Mouse (Mus musculus) MEL (cell line): Measurements from ENCODE around the gene Mybpc3. TPM values are rescaled to one million over a fixed set of nuclear protein-coding genes. Genes with fewer than 3 reads are reported as not detected.

Experiments used
- DNase-seq: peaks from one replicate; pipeline ENCODE4 v3.0.0; 2011; ENCODE audit warnings: low read depth, low spot score
- H3K27ac ChIP-seq: 2 replicates; pipeline ENCODE4 v1.5.1; 2012; ENCODE audit warnings: low read depth, mild to moderate bottlenecking, control low read depth, low read length, moderate library complexity; ENCODE audit not compliant: control insufficient read depth
- H3K27me3 ChIP-seq, 2 experiments: fragments of 150-350 bp in 1 of 2; sonication (generic) in 1 of 2; 2 replicates each; pipeline ENCODE4 v1.6.1; 2012; ENCODE audit warnings: low read length in 2 of 2, mild to moderate bottlenecking in 2 of 2, improper control_type of control experiment in 1 of 2, moderate library complexity in 1 of 2; ENCODE audit not compliant: insufficient read depth in 2 of 2, control insufficient read depth in 1 of 2
- H3K36me3 ChIP-seq, 2 experiments: 2 replicates each; pipeline ENCODE4 v1.6.1; 2012 to 2014; ENCODE audit warnings: low read length in 2 of 2, improper control_type of control experiment in 1 of 2, inconsistent platforms in 1 of 2, mild to moderate bottlenecking in 1 of 2; ENCODE audit not compliant: insufficient read depth in 2 of 2, control insufficient read depth in 1 of 2
- H3K4me1 ChIP-seq, 2 experiments: fragments of 150-350 bp in 1 of 2; sonication (generic) in 1 of 2; 2 replicates each; pipeline ENCODE4 v1.6.1; 2012; ENCODE audit warnings: low read length in 2 of 2, improper control_type of control experiment in 1 of 2, mild to moderate bottlenecking in 1 of 2; ENCODE audit not compliant: insufficient read depth in 2 of 2, control insufficient read depth in 1 of 2
- H3K4me3 ChIP-seq, 2 experiments: fragments of 150-350 bp in 1 of 2; sonication (generic) in 1 of 2; 2 replicates each; pipeline ENCODE4 v1.5.1; 2012; ENCODE audit warnings: low read depth in 2 of 2, low read length in 2 of 2, mild to moderate bottlenecking in 2 of 2, moderate library complexity in 2 of 2, control low read depth in 1 of 2, improper control_type of control experiment in 1 of 2; ENCODE audit not compliant: control insufficient read depth in 1 of 2, insufficient read depth in 1 of 2
- H3K79me2 ChIP-seq: 2 replicates; pipeline ENCODE4 v1.6.1; 2012; ENCODE audit warnings: mild to moderate bottlenecking, low read length, moderate library complexity; ENCODE audit not compliant: control insufficient read depth, poor library complexity, insufficient read depth
- H3K9ac ChIP-seq: 2 replicates; pipeline ENCODE4 v1.6.1; 2012; ENCODE audit warnings: low read depth, mild to moderate bottlenecking, control low read depth, low read length, moderate library complexity; ENCODE audit not compliant: control insufficient read depth, poor library complexity, severe bottlenecking
- H3K9me3 ChIP-seq: fragments of 150-350 bp; sonication (generic); replicated peaks from 2 replicates; pipeline ENCODE4 v1.6.1; 2012; ENCODE audit warnings: mild to moderate bottlenecking, low read length, improper control_type of control experiment, moderate library complexity; ENCODE audit not compliant: insufficient read depth
- BHLHE40 ChIP-seq: IDR thresholded peaks from 2 replicates; pipeline ENCODE4 v1.6.1; 2012; ENCODE audit warnings: low read depth, mild to moderate bottlenecking, inconsistent platforms, low read length, improper control_type of control experiment, borderline replicate concordance
- CHD1 ChIP-seq: IDR thresholded peaks from 2 replicates; pipeline ENCODE4 v1.6.1; 2012; ENCODE audit warnings: low read depth, mild to moderate bottlenecking, inconsistent platforms, low read length, improper control_type of control experiment
- GABPA ChIP-seq: IDR thresholded peaks from 2 replicates; pipeline ENCODE4 v1.6.1; 2012; ENCODE audit warnings: low read depth, mild to moderate bottlenecking, inconsistent platforms, low read length, improper control_type of control experiment, moderate library complexity
- HCFC1 ChIP-seq: IDR thresholded peaks from 2 replicates; pipeline ENCODE4 v1.6.1; 2012; ENCODE audit warnings: low read depth, mild to moderate bottlenecking, inconsistent platforms, low read length, improper control_type of control experiment, moderate library complexity
- JUND ChIP-seq: IDR thresholded peaks from 2 replicates; pipeline ENCODE4 v1.6.1; 2011; ENCODE audit warnings: low read depth, mild to moderate bottlenecking, improper control_type of control experiment, low read length
- KAT2A ChIP-seq: conservative IDR thresholded peaks from 2 replicates; pipeline ENCODE4 v1.6.1; 2012; ENCODE audit warnings: low read depth, low read length, improper control_type of control experiment, inconsistent platforms
- MAX ChIP-seq: IDR thresholded peaks from 2 replicates; pipeline ENCODE4 v1.6.1; 2011; ENCODE audit warnings: low read length, improper control_type of control experiment
- MEF2A ChIP-seq: IDR thresholded peaks from 2 replicates; pipeline ENCODE4 v1.6.1; 2014; ENCODE audit warnings: low read depth, mild to moderate bottlenecking, inconsistent platforms, low read length, improper control_type of control experiment; ENCODE audit not compliant: poor library complexity, insufficient replicate concordance, severe bottlenecking; ENCODE audit errors: extremely low read depth
- MYB ChIP-seq: IDR thresholded peaks from 2 replicates; pipeline ENCODE4 v1.6.1; 2011; ENCODE audit warnings: mild to moderate bottlenecking, low read depth, low read length, improper control_type of control experiment
- MYC ChIP-seq: IDR thresholded peaks from 2 replicates; pipeline ENCODE4 v1.6.1; 2011; ENCODE audit warnings: low read depth, mild to moderate bottlenecking, low read length, improper control_type of control experiment, moderate library complexity
- POLR2A ChIP-seq, 2 experiments: IDR thresholded peaks; 2 replicates each; pipeline ENCODE4 v1.6.1; 2011 to 2012; ENCODE audit warnings: low read length in 2 of 2, mild to moderate bottlenecking in 2 of 2, control low read depth in 1 of 2, improper control_type of control experiment in 1 of 2, low read depth in 1 of 2, moderate library complexity in 1 of 2; ENCODE audit not compliant: control insufficient read depth in 1 of 2, insufficient read depth in 1 of 2, poor library complexity in 1 of 2
- POLR2AphosphoS5 ChIP-seq: IDR thresholded peaks from 2 replicates; pipeline ENCODE4 v1.6.1; 2012; ENCODE audit warnings: low read depth, borderline replicate concordance, mild to moderate bottlenecking, inconsistent platforms, low read length, moderate library complexity, mixed read lengths
- RAD21 ChIP-seq: IDR thresholded peaks from 2 replicates; pipeline ENCODE4 v1.6.1; 2011; ENCODE audit warnings: mild to moderate bottlenecking, low read depth, low read length, improper control_type of control experiment
- RCOR1 ChIP-seq: IDR thresholded peaks from 2 replicates; pipeline ENCODE4 v1.6.1; 2012; ENCODE audit warnings: low read depth, mild to moderate bottlenecking, inconsistent platforms, low read length, improper control_type of control experiment
- TBP ChIP-seq: IDR thresholded peaks from 2 replicates; pipeline ENCODE4 v1.8.0; 2011; ENCODE audit warnings: low read depth, low read length, improper control_type of control experiment
- TCF12 ChIP-seq: IDR thresholded peaks from 2 replicates; pipeline ENCODE4 v1.6.1; 2014; ENCODE audit warnings: low read depth, mild to moderate bottlenecking, inconsistent platforms, low read length, improper control_type of control experiment, moderate library complexity
- UBTF ChIP-seq: IDR thresholded peaks from 2 replicates; pipeline ENCODE4 v1.6.1; 2012; ENCODE audit warnings: low read depth, mild to moderate bottlenecking, inconsistent platforms, low read length, improper control_type of control experiment, moderate library complexity, borderline replicate concordance; ENCODE audit not compliant: insufficient read depth
- USF1 ChIP-seq: IDR thresholded peaks from 2 replicates; pipeline ENCODE4 v1.6.1; 2014; ENCODE audit warnings: low read depth, mild to moderate bottlenecking, inconsistent platforms, low read length, improper control_type of control experiment, moderate library complexity
- USF2 ChIP-seq, 2 experiments: IDR thresholded peaks; 2 replicates each; pipeline ENCODE4 v1.6.1; 2011 to 2012; ENCODE audit warnings: improper control_type of control experiment in 2 of 2, low read length in 2 of 2, borderline replicate concordance in 1 of 2, inconsistent platforms in 1 of 2, low read depth in 1 of 2, mild to moderate bottlenecking in 1 of 2; ENCODE audit not compliant: insufficient read depth in 1 of 2
- ZKSCAN1 ChIP-seq: IDR thresholded peaks from 2 replicates; pipeline ENCODE4 v1.6.1; 2012; ENCODE audit warnings: low read depth, mild to moderate bottlenecking, inconsistent platforms, low read length, improper control_type of control experiment, moderate library complexity
- ZMIZ1 ChIP-seq: IDR thresholded peaks from 2 replicates; pipeline ENCODE4 v1.6.1; 2012; ENCODE audit warnings: low read depth, mild to moderate bottlenecking, inconsistent platforms, low read length, improper control_type of control experiment, moderate library complexity
- polyA plus RNA-seq, 2 experiments: library from polyadenylated mRNA; stranded (reverse) in 1 of 2; unstranded in 1 of 2; fragments of >175 nt in 1 of 2; fragments of >200 nt in 1 of 2; gene quantifications; 2 replicates each; pipeline versions ENCODE4 v1.2.1 to v1.2.4; 2012; ENCODE audit warnings: low replicate concordance in 2 of 2, low read depth in 1 of 2; ENCODE audit not compliant: insufficient read length in 2 of 2, insufficient read depth in 1 of 2, missing spikeins in 1 of 2
- total RNA-seq: library from RNA; depleted of rRNA; stranded (reverse); fragments of 300-350 nt; gene quantifications from 2 replicates; pipeline ENCODE4 v1.2.3, GENCODE M21; 2012

Gene Mybpc3
- total and polyA plus RNA-seq, 3 experiments, result 0.19 to 0.50 TPM; not detected in 1

DNA sequence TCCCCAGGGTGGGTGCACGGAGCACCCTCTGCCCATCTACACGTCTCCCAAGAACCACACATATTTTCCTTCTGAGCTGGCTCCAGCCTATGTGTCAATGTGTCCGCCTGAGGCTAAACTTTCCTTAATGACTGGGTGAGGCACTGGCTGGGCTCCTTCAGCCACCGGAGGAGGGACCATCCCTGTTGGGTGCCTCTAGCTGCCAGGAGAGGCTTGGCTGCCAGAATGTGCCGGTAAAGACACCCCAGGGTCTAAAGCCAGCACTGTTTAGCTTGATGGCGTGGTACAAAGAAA is 49.1 kb upstream of the Mybpc3 start:
- H3K27ac ChIP-seq, result no peak overlapping the region
- H3K27me3 ChIP-seq, result no peaks in the 10 kb centered on the region
- peaks cover 7% of the 10 kb centered on the region; the same call in 1 of the 2 replicates for H3K79me2 ChIP-seq
- TF ChIP-seq MYC (no peak), RCOR1 (no peak), JUND (no peak), ZKSCAN1 (no peak), USF2 (IDR thresholded peaks at IDR 0.05; ENCODE audit: borderline replicate concordance in 1 of 2, insufficient read depth in 1 of 2, low read depth in 1 of 2, low read length in 2 of 2) (no peak), TBP (no peak), USF1 (no peak), CHD1 (no peak), POLR2AphosphoS5 (no peak), GABPA (no peak), UBTF (no peak), MEF2A (no peak), HCFC1 (no peak), MYB (no peak), TCF12 (no peak), MAX (no peak), POLR2A (IDR thresholded peaks at IDR 0.05; ENCODE audit: control insufficient read depth in 1 of 2, insufficient read depth in 1 of 2, low read depth in 1 of 2, low read length in 2 of 2, poor library complexity in 1 of 2) (no peak), ZMIZ1 (no peak), KAT2A (no peak)
- no peak overlapping the region for H3K9ac ChIP-seq
- H3K9me3 ChIP-seq, result no peaks in the 10 kb centered on the region
- no peak for DNase-seq
- peaks cover 0 to 6% of the 10 kb centered on the region in 2 experiments; a peak in 3 of 4 replicates for H3K4me1 ChIP-seq
- peaks cover 0 to 8% of the 10 kb centered on the region in 2 experiments; a peak in 2 of 4 replicates for H3K36me3 ChIP-seq
- H3K4me3 ChIP-seq, result no peak overlapping the region

DNA sequence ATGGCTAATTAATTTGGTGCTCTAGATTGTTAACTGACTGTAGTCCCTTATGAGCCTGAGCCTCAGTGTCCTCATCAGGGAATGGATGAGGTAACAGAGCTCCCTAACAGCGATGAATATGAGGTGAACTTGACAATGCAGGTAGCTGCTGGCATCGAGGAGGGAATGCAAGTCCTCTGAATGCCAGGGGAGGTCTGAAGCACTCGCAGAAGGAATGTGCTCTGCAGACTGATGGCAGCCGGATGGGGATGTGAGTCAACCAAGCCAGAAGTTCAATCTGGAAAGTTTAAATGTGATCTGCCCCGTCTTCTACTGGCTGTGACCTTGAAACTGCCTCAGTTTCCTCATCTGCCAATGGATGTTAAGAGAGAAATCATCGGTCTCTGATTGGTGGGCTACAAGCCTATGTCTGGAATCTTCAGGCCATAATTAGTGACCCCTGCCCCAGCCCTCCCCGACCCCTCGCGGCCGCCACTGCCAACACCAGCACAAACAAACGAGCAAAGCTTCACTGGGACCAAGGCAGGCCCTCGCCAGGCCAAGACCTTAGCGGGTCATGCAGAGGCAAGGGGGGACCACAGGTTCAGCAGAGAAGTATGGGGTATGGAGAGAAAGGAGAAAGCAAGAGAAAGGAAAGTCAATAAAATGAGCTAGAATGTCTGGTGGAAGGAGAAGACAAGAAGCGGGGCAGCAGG is 48.5 kb upstream of the Mybpc3 start:
- H3K9me3 ChIP-seq, result no peaks in the 10 kb centered on the region
- no peaks in the 10 kb centered on the region for H3K27me3 ChIP-seq
- peak overlapping the region; percentile 88 for H3K9ac ChIP-seq
- H3K36me3 ChIP-seq, result peaks cover 0 to 8% of the 10 kb centered on the region in 2 experiments; a peak in 2 of 4 replicates
- no peak for TF ChIP-seq RAD21
- TF ChIP-seq BHLHE40, result no peak
- peaks cover 7% of the 10 kb centered on the region; the same call in 1 of the 2 replicates for H3K79me2 ChIP-seq
- H3K4me3 ChIP-seq, result peak overlapping the region; percentile 80 to 90
- H3K27ac ChIP-seq, result peak overlapping the region; percentile 53
- peaks cover 0 to 6% of the 10 kb centered on the region in 2 experiments; a peak in 3 of 4 replicates for H3K4me1 ChIP-seq
- peak; percentile 57 for DNase-seq
